Mouse (Mus musculus) limb, embryonic 13.5 days (tissue): ENCODE measurements around the gene Tpk1. TPM values are rescaled to one million over a fixed set of nuclear protein-coding genes. Genes with fewer than 3 reads are reported as not detected.
A peak's percentile ranks its signal among the peaks of the same experiment; 100 is the strongest.

Experiments
- ATAC-seq: fragments of 200-750 bp; cut with Nextera tagmentation; 2 replicates; pipeline ENCODE4 v1.8.0; 2017; ENCODE audit warnings: low read depth, moderate number of reproducible peaks, moderate TSS enrichment; ENCODE audit not compliant: low FRiP score
- H3K27ac ChIP-seq: fragments of 300-500 bp; sonication (generic); 2 replicates; pipeline ENCODE4 v1.5.1; 2015; ENCODE audit warnings: inconsistent platforms, mild to moderate bottlenecking, moderate library complexity
- H3K27me3 ChIP-seq: fragments of 300-500 bp; sonication (generic); 2 replicates; pipeline ENCODE4 v1.6.1; 2015; ENCODE audit warnings: mild to moderate bottlenecking, inconsistent platforms
- H3K36me3 ChIP-seq: fragments of 300-500 bp; sonication (generic); 2 replicates; pipeline ENCODE4 v1.6.1; 2015; ENCODE audit warnings: inconsistent platforms, mild to moderate bottlenecking, moderate library complexity
- H3K4me1 ChIP-seq: fragments of 300-500 bp; sonication (generic); 2 replicates; pipeline ENCODE4 v1.6.1; 2015; ENCODE audit warnings: inconsistent platforms
- H3K4me2 ChIP-seq: fragments of 300-500 bp; sonication (generic); replicated peaks from 2 replicates; pipeline ENCODE4 v1.6.1; 2015; ENCODE audit warnings: inconsistent platforms, mild to moderate bottlenecking, moderate library complexity
- H3K4me3 ChIP-seq: fragments of 300-500 bp; sonication (generic); 2 replicates; pipeline ENCODE4 v1.5.1; 2015; ENCODE audit warnings: moderate library complexity, mild to moderate bottlenecking, inconsistent platforms
- H3K9ac ChIP-seq: fragments of 300-500 bp; sonication (generic); 2 replicates; pipeline ENCODE4 v1.6.1; 2015; ENCODE audit warnings: mild to moderate bottlenecking, inconsistent platforms
- H3K9me3 ChIP-seq: fragments of 300-500 bp; sonication (generic); 2 replicates; pipeline ENCODE4 v1.6.1; 2016; ENCODE audit warnings: inconsistent platforms
- WGBS: fragments of 180-500 bp; shearing (Covaris S2); methylation state at CpG from one replicate; pipeline ENCODE4 v1.1.7; 2015; 5-methylcytosine and 5-hydroxymethylcytosine counted together
- polyA plus RNA-seq: library from polyadenylated mRNA; unstranded; fragments of >200 nt; fragmentation: Nextera tagmentation; extraction: Ambion mirVana; gene quantifications from 2 replicates; pipeline ENCODE4 v1.2.1, GENCODE M21; 2015

Tpk1 gene
- polyA plus RNA-seq, 1 experiment from 2014 or later: 9.0 TPM

- Histone ChIP-seq H3K9me3 (no peaks in the 10 kb centered on the region), H3K9ac (no peak overlapping the region), H3K36me3 (no peaks in the 10 kb centered on the region), H3K27me3 (no peaks in the 10 kb centered on the region), H3K4me2 (no peak overlapping the region), H3K4me1 (no peaks in the 10 kb centered on the region), H3K4me3 (no peak overlapping the region), H3K27ac (no peak overlapping the region)
- whole genome bisulfite sequencing: 66% methylated on average over 2 of the region's 2 CpGs
- peak; percentile 32; the same call in 1 of the 2 replicates for ATAC-seq
Observed at GRCm38 (mm10) chr6:43459082-43459481, 207.0 kb downstream of the Tpk1 start.

DNA sequence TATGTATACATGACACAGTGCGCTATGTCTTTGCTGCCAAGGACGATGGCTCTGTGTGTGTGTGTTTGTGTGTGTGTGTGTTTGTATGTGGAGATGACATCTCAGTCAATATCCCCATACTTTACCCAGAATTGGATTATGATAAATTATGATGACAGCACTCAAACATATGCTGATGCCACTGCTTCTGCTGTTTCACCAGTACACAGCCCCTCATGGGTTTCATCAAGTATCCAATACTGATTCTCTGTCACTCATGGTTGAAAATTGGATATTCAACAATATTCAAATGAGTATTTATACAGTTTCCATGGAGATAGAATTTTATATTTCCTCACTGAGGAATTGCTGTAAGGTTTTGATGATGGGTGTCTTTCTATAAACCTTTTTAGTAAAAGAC, 208.1 kb downstream of the Tpk1 start:
- 82% methylated on average over 2 of the region's 2 CpGs for WGBS
- no peak for ATAC-seq
- Histone ChIP-seq H3K4me3 (no peak overlapping the region), H3K27me3 (no peaks in the 10 kb centered on the region), H3K4me1 (no peaks in the 10 kb centered on the region), H3K9me3 (no peaks in the 10 kb centered on the region), H3K36me3 (no peaks in the 10 kb centered on the region), H3K9ac (no peak overlapping the region), H3K27ac (no peak overlapping the region), H3K4me2 (no peak overlapping the region)

DNA sequence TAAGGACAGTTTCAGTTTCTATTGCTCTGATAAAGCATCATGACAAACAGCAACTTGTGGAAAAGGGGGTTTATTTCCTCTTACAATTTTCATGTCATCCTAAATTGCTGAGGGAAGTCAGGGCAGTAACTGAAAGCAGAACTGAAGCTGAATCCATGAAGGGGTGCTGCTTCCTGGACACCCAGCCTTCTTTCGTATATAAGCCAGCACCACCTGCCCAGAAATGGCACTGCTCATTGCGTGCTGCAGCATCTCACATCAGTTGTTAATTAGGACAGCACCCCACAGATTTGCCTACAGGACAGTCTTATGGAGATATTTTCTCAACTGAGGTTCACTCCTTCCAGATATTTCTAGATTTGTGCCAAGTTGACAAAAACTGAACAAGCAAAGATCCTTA, 216.6 kb downstream of the Tpk1 start:
- Histone ChIP-seq H3K27ac (no peak overlapping the region), H3K9me3 (no peaks in the 10 kb centered on the region), H3K4me2 (no peak overlapping the region), H3K36me3 (no peaks in the 10 kb centered on the region), H3K9ac (no peak overlapping the region), H3K4me3 (no peak overlapping the region), H3K27me3 (no peaks in the 10 kb centered on the region), H3K4me1 (no peaks in the 10 kb centered on the region)
- WGBS: 54% methylated on average over 2 of the region's 2 CpGs
- ATAC-seq: no peak

DNA sequence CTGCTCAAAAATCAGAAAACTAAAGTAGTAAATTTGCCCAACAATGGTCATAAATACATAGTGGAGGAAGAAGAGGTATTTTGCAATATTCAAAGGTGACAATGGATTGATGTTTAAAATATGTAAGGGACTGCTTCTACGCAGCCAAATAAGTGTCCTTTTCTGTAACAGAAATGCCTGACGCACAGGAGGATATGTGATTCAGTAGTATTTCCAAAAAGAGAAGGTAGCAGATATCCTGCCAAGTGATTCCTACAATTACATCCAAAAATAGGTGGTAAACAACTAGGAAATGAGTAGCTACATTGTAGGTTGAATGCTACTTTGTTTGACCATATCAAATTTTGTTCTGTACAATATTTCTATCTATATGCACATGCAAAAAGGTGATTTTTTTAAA, 220.2 kb downstream of the Tpk1 start:
- WGBS: 88% methylated on average over 2 of the region's 2 CpGs
- H3K36me3 ChIP-seq: no peaks in the 10 kb centered on the region
- no peak for ATAC-seq
- no peak overlapping the region for H3K9ac ChIP-seq
- no peaks in the 10 kb centered on the region for H3K9me3 ChIP-seq
- no peaks in the 10 kb centered on the region for H3K4me1 ChIP-seq
- no peak overlapping the region for H3K4me2 ChIP-seq
- no peak overlapping the region for H3K4me3 ChIP-seq
- no peaks in the 10 kb centered on the region for H3K27me3 ChIP-seq
- H3K27ac ChIP-seq: no peak overlapping the region

- Histone ChIP-seq H3K4me2 (no peak overlapping the region), H3K27ac (no peak overlapping the region), H3K36me3 (no peaks in the 10 kb centered on the region), H3K4me3 (no peak overlapping the region), H3K27me3 (no peaks in the 10 kb centered on the region), H3K9me3 (no peaks in the 10 kb centered on the region), H3K4me1 (no peaks in the 10 kb centered on the region), H3K9ac (no peak overlapping the region)
- 90% methylated on average over 3 of the region's 3 CpGs for WGBS
- ATAC-seq: no peak
Observed at GRCm38 (mm10) chr6:43442191-43442590, 223.9 kb downstream of the Tpk1 start.

DNA sequence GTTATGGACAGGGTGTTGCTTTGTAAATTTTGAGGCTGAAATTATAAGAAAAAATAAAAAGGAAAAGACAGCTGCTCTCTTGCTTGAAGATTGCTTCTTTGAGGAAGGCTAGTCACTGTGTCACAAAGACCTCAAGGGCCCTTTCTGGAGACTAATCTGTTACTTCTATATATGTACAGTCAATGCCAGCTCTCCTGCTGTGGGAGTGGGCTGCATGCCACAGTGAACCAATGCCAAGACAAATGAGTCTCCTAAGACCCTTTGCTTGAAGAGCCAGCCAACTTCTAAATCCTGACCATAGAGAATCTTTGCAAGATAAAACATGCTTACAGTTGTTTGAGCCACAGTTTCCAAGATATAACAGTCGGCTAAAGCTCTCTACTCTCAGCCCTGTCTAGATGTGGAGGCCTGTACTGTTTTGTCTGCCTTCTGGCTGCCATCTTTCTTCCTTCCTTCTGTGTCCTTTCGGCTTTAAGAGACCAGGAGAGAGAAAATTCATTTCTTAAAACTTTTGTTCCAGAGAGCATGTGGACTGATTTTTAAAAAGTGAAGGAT, 230.0 kb downstream of the Tpk1 start:
- no peaks in the 10 kb centered on the region for H3K9me3 ChIP-seq
- H3K27me3 ChIP-seq: no peaks in the 10 kb centered on the region
- ATAC-seq: no peak
- no peaks in the 10 kb centered on the region for H3K36me3 ChIP-seq
- no peak overlapping the region for H3K4me2 ChIP-seq
- no peak overlapping the region for H3K9ac ChIP-seq
- H3K4me3 ChIP-seq: no peak overlapping the region
- H3K4me1 ChIP-seq: no peaks in the 10 kb centered on the region
- 83% methylated on average over 2 of the region's 2 CpGs for WGBS
- no peak overlapping the region for H3K27ac ChIP-seq

- H3K36me3 ChIP-seq: no peaks in the 10 kb centered on the region
- H3K27me3 ChIP-seq: no peaks in the 10 kb centered on the region
- ATAC-seq: no peak
- no peak overlapping the region for H3K4me3 ChIP-seq
- H3K4me2 ChIP-seq: no peak overlapping the region
- no peaks in the 10 kb centered on the region for H3K9me3 ChIP-seq
- no peak overlapping the region for H3K9ac ChIP-seq
- no peak overlapping the region for H3K27ac ChIP-seq
- H3K4me1 ChIP-seq: no peaks in the 10 kb centered on the region
- 92% methylated on average over 1 of the region's 1 CpGs for WGBS
Observed at GRCm38 (mm10) chr6:43434365-43434764, 231.7 kb downstream of the Tpk1 start.

DNA sequence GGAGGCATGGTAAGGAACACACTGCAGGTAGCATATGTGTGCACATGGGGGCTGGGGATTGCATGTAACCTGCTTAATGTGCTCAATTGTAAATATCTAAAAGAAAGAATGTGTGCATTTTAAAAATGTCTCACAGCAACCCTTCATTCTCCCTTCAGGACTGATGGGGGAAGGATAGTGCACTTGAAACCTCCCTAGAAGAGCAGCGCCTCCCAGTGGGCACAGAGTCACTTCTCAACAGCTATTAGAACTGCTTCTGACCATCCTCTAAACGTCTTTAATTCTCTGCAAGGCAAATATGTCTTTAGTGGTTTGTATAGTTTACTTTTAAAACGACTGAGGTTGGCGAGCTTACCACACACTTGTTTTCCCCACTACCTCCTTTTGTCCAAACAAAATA, 241.1 kb downstream of the Tpk1 start:
- no peak overlapping the region for H3K4me2 ChIP-seq
- 45% methylated on average over 4 of the region's 4 CpGs for WGBS
- no peak overlapping the region for H3K27ac ChIP-seq
- no peak overlapping the region for H3K9ac ChIP-seq
- H3K4me1 ChIP-seq: no peaks in the 10 kb centered on the region
- no peak for ATAC-seq
- no peaks in the 10 kb centered on the region for H3K9me3 ChIP-seq
- no peaks in the 10 kb centered on the region for H3K36me3 ChIP-seq
- H3K4me3 ChIP-seq: no peak overlapping the region
- no peaks in the 10 kb centered on the region for H3K27me3 ChIP-seq

DNA sequence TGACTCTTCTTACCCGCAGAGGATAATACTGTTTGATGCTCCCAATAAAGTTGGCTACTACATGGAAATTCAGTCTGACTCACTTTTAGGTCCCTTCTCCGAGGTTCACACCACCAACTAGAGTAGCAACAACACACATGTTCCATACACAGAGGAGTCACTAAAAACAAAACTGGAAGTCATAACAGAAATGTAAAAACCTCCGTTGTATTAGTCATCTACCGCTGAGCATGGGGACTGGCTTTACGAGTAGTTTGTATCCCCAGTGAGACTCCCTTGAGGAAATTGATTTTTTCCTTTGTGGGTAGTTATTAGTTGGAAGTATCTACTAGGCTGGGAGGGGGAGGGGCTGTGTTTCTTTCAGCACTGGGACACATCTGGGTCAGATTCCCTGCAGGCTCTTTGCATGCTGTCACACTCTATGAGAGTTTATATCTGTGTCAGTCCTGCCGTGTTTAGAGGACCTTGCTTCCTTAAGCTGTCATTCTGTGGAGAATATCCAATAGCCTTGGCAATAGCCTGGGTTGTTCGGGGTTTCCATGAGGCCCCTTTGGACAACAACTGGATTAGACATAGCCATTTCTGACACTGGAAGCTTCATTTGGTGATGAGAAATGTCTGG, 245.6 kb downstream of the Tpk1 start:
- no peak overlapping the region for H3K27ac ChIP-seq
- no peaks in the 10 kb centered on the region for H3K9me3 ChIP-seq
- no peak overlapping the region for H3K9ac ChIP-seq
- no peaks in the 10 kb centered on the region for H3K36me3 ChIP-seq
- WGBS: 63% methylated on average over 7 of the region's 7 CpGs
- no peak overlapping the region for H3K4me2 ChIP-seq
- no peak for ATAC-seq
- H3K27me3 ChIP-seq: no peaks in the 10 kb centered on the region
- H3K4me3 ChIP-seq: no peak overlapping the region
- no peaks in the 10 kb centered on the region for H3K4me1 ChIP-seq

- H3K4me1 ChIP-seq: no peaks in the 10 kb centered on the region
- ATAC-seq: no peak
- no peaks in the 10 kb centered on the region for H3K27me3 ChIP-seq
- H3K4me3 ChIP-seq: no peak overlapping the region
- H3K27ac ChIP-seq: no peak overlapping the region
- WGBS: 87% methylated on average over 1 of the region's 1 CpGs
- H3K9me3 ChIP-seq: no peaks in the 10 kb centered on the region
- no peak overlapping the region for H3K4me2 ChIP-seq
- H3K36me3 ChIP-seq: no peaks in the 10 kb centered on the region
- H3K9ac ChIP-seq: no peak overlapping the region
Observed at GRCm38 (mm10) chr6:43408949-43409348, 257.1 kb downstream of the Tpk1 start.

GRCm38 (mm10) chr6:43403076-43403475, 263.0 kb downstream of the Tpk1 start:
- 85% methylated on average over 3 of the region's 3 CpGs for WGBS
- ATAC-seq: no peak
- H3K9ac ChIP-seq: no peak overlapping the region

GRCm38 (mm10) chr6:43402219-43402997, 263.7 kb downstream of the Tpk1 start:
- Histone ChIP-seq H3K36me3 (no peaks in the 10 kb centered on the region), H3K9me3 (no peaks in the 10 kb centered on the region), H3K27ac (no peak overlapping the region), H3K9ac (no peak overlapping the region), H3K4me2 (no peak overlapping the region), H3K4me3 (no peak overlapping the region), H3K27me3 (no peaks in the 10 kb centered on the region), H3K4me1 (no peaks in the 10 kb centered on the region)
- WGBS: 75% methylated on average over 6 of the region's 6 CpGs
- ATAC-seq: no peak

More at GRCm38 (mm10) chr6:43403076-43403475, 263.0 kb downstream of the Tpk1 start:
- H3K27me3 ChIP-seq: no peaks in the 10 kb centered on the region
- no peaks in the 10 kb centered on the region for H3K4me1 ChIP-seq
- no peaks in the 10 kb centered on the region for H3K36me3 ChIP-seq
- H3K4me3 ChIP-seq: no peak overlapping the region
- no peak overlapping the region for H3K4me2 ChIP-seq
- H3K9me3 ChIP-seq: no peaks in the 10 kb centered on the region
- H3K27ac ChIP-seq: no peak overlapping the region
